In the genomic region with DNA sequence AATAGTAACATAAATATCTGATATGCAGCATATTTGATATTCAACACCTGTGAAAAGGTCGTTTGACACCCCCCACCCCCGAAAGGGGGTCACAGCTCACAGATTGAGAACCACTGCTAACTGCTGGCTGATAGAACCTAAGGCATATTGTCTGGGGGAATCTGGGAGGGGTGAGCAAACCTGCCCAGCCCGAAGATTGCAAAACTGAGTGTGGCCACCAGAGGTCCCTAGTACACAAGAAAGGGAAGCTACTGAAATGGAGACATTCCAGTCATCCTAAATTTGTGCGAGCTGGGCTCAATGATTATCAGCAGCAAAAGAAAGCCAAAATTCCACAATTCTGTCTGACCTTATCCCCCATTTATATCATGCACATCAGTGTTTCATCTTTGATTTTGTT, we compare ENCODE assay signal across 8 mouse cellular contexts. TPM values are rescaled to one million over a fixed set of nuclear protein-coding genes. Genes with fewer than 3 reads are reported as not detected.
DNase-seq lines count a peak whose midpoint lies in the region; ATAC-seq and TF ChIP-seq lines count a peak whose summit lies in the region.
"Had no signal": no experiment of that assay in that cellular context is flagged by ENCODE, and none has a peak within 500 bp of the region (broad histone marks: within the 10 kb centered on the region; RNA-seq: fewer than 3 reads in every experiment).

No protein-coding gene starts in this region.

- no peaks in the 10 kb centered on the region for H3K9me3 ChIP-seq in limb, embryonic 10.5 days (replicated peaks)
- H3K9me3 ChIP-seq in neural tube, embryonic 11.5 days (ENCODE audit: control insufficient read depth, low read length) = no peaks in the 10 kb centered on the region
- H3K9me3 ChIP-seq: limb, embryonic 13.5 days had no signal

- peak; percentile 82 for DNase-seq in NIH3T3 (ENCODE audit: low read depth)
- DNase-seq in c-Kit-positive CD71-negative TER-119-negative erythroid progenitor cells, embryonic 14.5 days (ENCODE audit: low read depth) = peak; percentile 53
- DNase-seq in forelimb bud, embryonic 11.5 days (ENCODE audit: low read depth, low spot score) = peak; percentile 50
- peak; percentile 63 for DNase-seq in kidney, adult 2 months
- peak; percentile 54 for DNase-seq in limb, embryonic 10.5 days (ENCODE audit: low spot score)
- peak; percentile 71 for DNase-seq in neural tube, embryonic 11.5 days (ENCODE audit: low spot score)
- DNase-seq in testis, postnatal 10 days (ENCODE audit: low spot score) = peak; percentile 87

- 2% methylated on average over 4 of the region's 4 CpGs for WGBS in kidney, adult 2 months
- WGBS in limb, embryonic 10.5 days = 15% methylated on average over 4 of the region's 4 CpGs
- 14% methylated on average over 4 of the region's 4 CpGs for WGBS in neural tube, embryonic 11.5 days

- H3K4me2 ChIP-seq in neural tube, embryonic 11.5 days (ENCODE audit: low read depth) = no peak overlapping the region
- H3K4me2 ChIP-seq: limb, embryonic 13.5 days had no signal

- no peaks in the 10 kb centered on the region for H3K27me3 ChIP-seq in kidney, adult 2 months (replicated peaks; ENCODE audit: control insufficient read depth, insufficient read depth, low read length)
- no peaks in the 10 kb centered on the region for H3K27me3 ChIP-seq in limb, embryonic 10.5 days (ENCODE audit: low read depth, poor library complexity, severe bottlenecking)
- H3K27me3 ChIP-seq in neural tube, embryonic 11.5 days (ENCODE audit: control insufficient read depth, insufficient read depth, low read length) = no peaks in the 10 kb centered on the region
- H3K27me3 ChIP-seq: limb, embryonic 13.5 days had no signal

- no peak for TF ChIP-seq POLR2A in kidney, adult 2 months (IDR thresholded peaks at IDR 0.05; ENCODE audit: low read depth, low read length)

- peak; percentile 61 for TF ChIP-seq CTCF in kidney, adult 2 months (conservative IDR thresholded peaks at IDR 0.05; ENCODE audit: insufficient read depth, insufficient read length, low read depth, low read length)

- no peaks in the 10 kb centered on the region for H3K36me3 ChIP-seq in kidney, adult 2 months (ENCODE audit: control insufficient read depth, insufficient read depth, low read length)
- H3K36me3 ChIP-seq in limb, embryonic 10.5 days = no peaks in the 10 kb centered on the region
- H3K36me3 ChIP-seq in neural tube, embryonic 11.5 days (ENCODE audit: control insufficient read depth, insufficient read depth, low read length) = no peaks in the 10 kb centered on the region
- H3K36me3 ChIP-seq: limb, embryonic 13.5 days had no signal

- no peak overlapping the region for H3K27ac ChIP-seq in kidney, adult 2 months (ENCODE audit: insufficient read depth, low read depth, low read length)
- no peak overlapping the region for H3K27ac ChIP-seq in limb, embryonic 10.5 days
- no peak overlapping the region for H3K27ac ChIP-seq in neural tube, embryonic 11.5 days (ENCODE audit: low read depth, low read length)
- H3K27ac ChIP-seq: limb, embryonic 13.5 days had no signal

- H3K9ac ChIP-seq in neural tube, embryonic 11.5 days (ENCODE audit: low read length) = no peak overlapping the region
- H3K9ac ChIP-seq: limb, embryonic 13.5 days had no signal

- no peaks in the 10 kb centered on the region for H3K4me1 ChIP-seq in kidney, adult 2 months (ENCODE audit: control insufficient read depth, insufficient read depth, low read length)
- no peaks in the 10 kb centered on the region for H3K4me1 ChIP-seq in limb, embryonic 10.5 days
- no peaks in the 10 kb centered on the region for H3K4me1 ChIP-seq in neural tube, embryonic 11.5 days (ENCODE audit: control insufficient read depth, insufficient read depth, low read length)
- H3K4me1 ChIP-seq: limb, embryonic 13.5 days had no signal

- no peak overlapping the region for H3K4me3 ChIP-seq in kidney, adult 2 months (ENCODE audit: insufficient read depth, low read depth, low read length)
- no peak overlapping the region for H3K4me3 ChIP-seq in limb, embryonic 10.5 days
- H3K4me3 ChIP-seq in neural tube, embryonic 11.5 days (ENCODE audit: low read depth, low read length) = no peak overlapping the region
- H3K4me3 ChIP-seq: limb, embryonic 13.5 days had no signal

- no peak for ATAC-seq in neural tube, embryonic 11.5 days (ENCODE audit: insufficient read depth, low FRiP score, low TSS enrichment)

RNA-seq across cellular contexts. Expression of a gene that starts 42.9 kb away (rescaled TPM):
- not detected in 2 replicates for polyA plus RNA-seq in kidney, adult 2 months (2012; rRNA removed)
- polyA plus RNA-seq in limb, embryonic 10.5 days (2016; fragmentation: Nextera tagmentation; extraction: Ambion mirVana) = not detected in 2 replicates
- not detected in 2 replicates for polyA plus RNA-seq in neural tube, embryonic 11.5 days (2014; fragmentation: Nextera tagmentation; extraction: Ambion mirVana)
- polyA plus RNA-seq: limb, embryonic 13.5 days had no signal
